Mouse (Mus musculus) thymus, postnatal 14 days (tissue): ENCODE measurements around the gene Snrpg.
"Not testable (repeated sequence)": the region's sequence is repeated elsewhere in the genome, so short reads cannot be mapped to it uniquely, and the experiment has no call there.

Experiments
- DNase-seq: peaks from one replicate; pipeline ENCODE4 v3.0.0; 2021

The Snrpg gene

GRCm38 (mm10) chr6:86370764-86371339 lies at the start of gene Snrpg:
Snrpg (plus strand) TSS chr6:86371304.
- DNase-seq, result peak; percentile 24

GRCm38 (mm10) chr6:86322031-86322563 lies 49.0 kb upstream of the Snrpg start:
- DNase-seq, result no peak

- no peak for DNase-seq
Measured at GRCm38 (mm10) chr6:86322991-86323390, 48.1 kb upstream of the Snrpg start.

- DNase-seq, result no peak
Measured at GRCm38 (mm10) chr6:86324400-86324799, 46.7 kb upstream of the Snrpg start.

GRCm38 (mm10) chr6:86325646-86326045 lies 45.5 kb upstream of the Snrpg start:
- no peak for DNase-seq

GRCm38 (mm10) chr6:86326866-86327265 lies 44.2 kb upstream of the Snrpg start:
- no peak for DNase-seq

GRCm38 (mm10) chr6:86328369-86328768 lies 42.7 kb upstream of the Snrpg start:
- DNase-seq, result no peak

GRCm38 (mm10) chr6:86329943-86330342 lies 41.2 kb upstream of the Snrpg start:
- DNase-seq, result no peak

- DNase-seq, result no peak
Measured at GRCm38 (mm10) chr6:86335121-86335849, 35.8 kb upstream of the Snrpg start.

GRCm38 (mm10) chr6:86335860-86336259 lies 35.2 kb upstream of the Snrpg start:
- no peak for DNase-seq

GRCm38 (mm10) chr6:86336340-86336739 lies 34.8 kb upstream of the Snrpg start:
- not testable (repeated sequence) for DNase-seq

- no peak for DNase-seq
Measured at GRCm38 (mm10) chr6:86343656-86344055, 27.4 kb upstream of the Snrpg start.

- no peak for DNase-seq
Measured at GRCm38 (mm10) chr6:86346063-86346462, 25.0 kb upstream of the Snrpg start.

- DNase-seq, result peak; percentile 26
Measured at GRCm38 (mm10) chr6:86349257-86349656, 21.8 kb upstream of the Snrpg start.

GRCm38 (mm10) chr6:86354948-86355347 lies 16.2 kb upstream of the Snrpg start:
- peak; percentile 25 for DNase-seq

- peak; percentile 66 for DNase-seq
Measured at GRCm38 (mm10) chr6:86356956-86357355, 14.1 kb upstream of the Snrpg start.

GRCm38 (mm10) chr6:86360691-86361090 lies 10.4 kb upstream of the Snrpg start:
- no peak for DNase-seq

- DNase-seq, result no peak
Measured at GRCm38 (mm10) chr6:86361373-86361772, 9.7 kb upstream of the Snrpg start.

GRCm38 (mm10) chr6:86364442-86365141 lies 6.5 kb upstream of the Snrpg start:
- peak; percentile 81 for DNase-seq

- DNase-seq, result peak; percentile 96
Measured at GRCm38 (mm10) chr6:86365371-86366124, 5.6 kb upstream of the Snrpg start, which contains the start of gene Fam136a. Fam136a (plus strand) TSS chr6:86365646.

- DNase-seq, result peak; percentile 27
Measured at GRCm38 (mm10) chr6:86366125-86366852, 4.8 kb upstream of the Snrpg start.

GRCm38 (mm10) chr6:86366853-86367249 lies 4.3 kb upstream of the Snrpg start:
- DNase-seq, result no peak
